Mouse (Mus musculus) cortical plate, adult 2 months (tissue): ENCODE measurements at regions not wholly inside any gene's neighbourhood (a gene's known extent, or its start where the extent isn't known, plus 50 kb on each side); places are given as distances from the start of the nearest gene placed in this dataset.

Source experiments
- CTCF ChIP-seq: fragments of 200-500 bp; IDR thresholded peaks from 2 replicates; pipeline ENCODE4 v1.5.1; 2011; ENCODE audit warnings: mild to moderate bottlenecking, control low read depth, low read length; ENCODE audit not compliant: insufficient read depth; ENCODE audit errors: extremely low read depth
- POLR2A ChIP-seq: fragments of 200-500 bp; IDR thresholded peaks from 2 replicates; pipeline ENCODE4 v1.6.1; 2011; ENCODE audit warnings: mild to moderate bottlenecking, low read length, control low read depth; ENCODE audit not compliant: insufficient read depth; ENCODE audit errors: extremely low read depth

GRCm38 (mm10) chr15:41991816-41992215 lies 1857.7 kb downstream of the 9330182O14Rik start:
- TF ChIP-seq POLR2A, result no peak
- no peak for TF ChIP-seq CTCF
